Mouse (Mus musculus) embryonic facial prominence, embryonic 11.5 days (tissue): Measurements from ENCODE around the gene Tomt. TPM values are rescaled to one million over a fixed set of nuclear protein-coding genes. Genes with fewer than 3 reads are reported as not detected.
"Not testable (repeated sequence)": the region's sequence is repeated elsewhere in the genome, so short reads cannot be mapped to it uniquely, and the experiment has no call there.

ENCODE experiments used
- ATAC-seq: fragments of 200-750 bp; cut with Nextera tagmentation; replicated peaks from 2 replicates; pipeline ENCODE4 v1.8.0; 2017; ENCODE audit warnings: low read depth; ENCODE audit not compliant: insufficient number of reproducible peaks, low FRiP score, low TSS enrichment
- DNase-seq: peaks from one replicate; pipeline ENCODE4 v3.0.0-alpha.2; 2015; ENCODE audit warnings: low spot score
- H3K27ac ChIP-seq: fragments of 300-500 bp; sonication (generic); replicated peaks from 2 replicates; pipeline ENCODE4 v1.5.1; 2014; ENCODE audit warnings: mild to moderate bottlenecking, low read depth, low read length, control low read depth
- H3K27me3 ChIP-seq: fragments of 300-500 bp; sonication (generic); 2 replicates; pipeline ENCODE4 v1.6.1; 2014; ENCODE audit warnings: mild to moderate bottlenecking, low read length, moderate library complexity, mixed read lengths; ENCODE audit not compliant: control insufficient read depth, insufficient read depth
- H3K36me3 ChIP-seq: fragments of 300-500 bp; sonication (generic); replicated peaks from 2 replicates; pipeline ENCODE4 v1.6.1; 2014; ENCODE audit warnings: low read depth, mild to moderate bottlenecking, low read length, moderate library complexity, mixed read lengths; ENCODE audit not compliant: control insufficient read depth, insufficient read depth
- H3K4me1 ChIP-seq: fragments of 300-500 bp; sonication (generic); 2 replicates; pipeline ENCODE4 v1.6.1; 2014; ENCODE audit warnings: low read length, mixed read lengths; ENCODE audit not compliant: control insufficient read depth, insufficient read depth
- H3K4me2 ChIP-seq: fragments of 300-500 bp; sonication (generic); 2 replicates; pipeline ENCODE4 v1.6.1; 2014; ENCODE audit warnings: low read depth, mild to moderate bottlenecking, control low read depth, low read length, moderate library complexity
- H3K4me3 ChIP-seq: fragments of 300-500 bp; sonication (generic); 2 replicates; pipeline ENCODE4 v1.5.1; 2014; ENCODE audit warnings: low read depth, low read length, control low read depth
- H3K9ac ChIP-seq: fragments of 300-500 bp; sonication (generic); replicated peaks from 2 replicates; pipeline ENCODE4 v1.6.1; 2014; ENCODE audit warnings: mild to moderate bottlenecking, control low read depth, low read length
- H3K9me3 ChIP-seq: fragments of 300-500 bp; sonication (generic); replicated peaks from 2 replicates; pipeline ENCODE4 v1.6.1; 2016; ENCODE audit warnings: mild to moderate bottlenecking, low read length, inconsistent platforms, mixed read lengths; ENCODE audit not compliant: control insufficient read depth
- WGBS: fragments of 180-500 bp; shearing (Covaris S2); extraction: QIAGEN DNeasy Blood & Tissue Kit; methylation state at CpG from one replicate; pipeline ENCODE4 v1.1.7; 2014; 5-methylcytosine and 5-hydroxymethylcytosine counted together
- polyA plus RNA-seq: library from polyadenylated mRNA; unstranded; fragments of >200 nt; fragmentation: Nextera tagmentation; extraction: Ambion mirVana; gene quantifications from 2 replicates; pipeline ENCODE4 v1.2.1, GENCODE M21; 2014

Tomt gene
- 0.26 and 0.27 TPM in 2 replicates for polyA plus RNA-seq

GRCm38 (mm10) chr7:101906287-101906681 is at the start of gene Tomt:
Gene Tomt (minus strand): TSS chr7:101906359.
- H3K27me3 ChIP-seq, result no peaks in the 10 kb centered on the region
- DNase-seq (no peak), ATAC-seq (no peak)
- no peaks in the 10 kb centered on the region for H3K9me3 ChIP-seq
- 19% methylated on average over 11 of the region's 11 CpGs for WGBS
- peak within 1 kb of the TSS; percentile 81 for H3K4me3 ChIP-seq
- H3K4me2 ChIP-seq, result peak within 1 kb of the TSS; percentile 60
- peak within 1 kb of the TSS; percentile 94 for H3K9ac ChIP-seq
- H3K4me1 ChIP-seq, result no peaks in the 10 kb centered on the region
- H3K36me3 ChIP-seq, result no peaks in the 10 kb centered on the region; the same call in none of the 2 replicates
- H3K27ac ChIP-seq, result peak within 1 kb of the TSS; percentile 91

GRCm38 (mm10) chr7:101955862-101956261 is 49.7 kb upstream of the Tomt start:
- DNase-seq, result no peak
- Histone ChIP-seq H3K27ac (no peak overlapping the region), H3K4me1 (no peaks in the 10 kb centered on the region), H3K27me3 (no peaks in the 10 kb centered on the region), H3K36me3 (no peaks in the 10 kb centered on the region), H3K4me2 (no peak overlapping the region), H3K4me3 (no peak overlapping the region), H3K9ac (no peak overlapping the region), H3K9me3 (no peaks in the 10 kb centered on the region)
- no peak for ATAC-seq
- 65% methylated on average over 4 of the region's 4 CpGs for WGBS

GRCm38 (mm10) chr7:101955276-101955675 is 49.1 kb upstream of the Tomt start:
- no peaks in the 10 kb centered on the region for H3K4me1 ChIP-seq
- no peak overlapping the region for H3K27ac ChIP-seq
- 94% methylated on average over 2 of the region's 2 CpGs for WGBS
- H3K4me3 ChIP-seq, result no peak overlapping the region
- H3K9me3 ChIP-seq, result no peaks in the 10 kb centered on the region
- no peak overlapping the region for H3K4me2 ChIP-seq
- H3K9ac ChIP-seq, result no peak overlapping the region
- no peak for ATAC-seq
- no peak for DNase-seq
- no peaks in the 10 kb centered on the region for H3K36me3 ChIP-seq
- no peaks in the 10 kb centered on the region for H3K27me3 ChIP-seq

GRCm38 (mm10) chr7:101954163-101954562 is 48.0 kb upstream of the Tomt start:
- no peaks in the 10 kb centered on the region for H3K4me1 ChIP-seq
- H3K9me3 ChIP-seq, result no peaks in the 10 kb centered on the region
- no peak overlapping the region for H3K27ac ChIP-seq
- no peak overlapping the region for H3K4me2 ChIP-seq
- no peaks in the 10 kb centered on the region for H3K27me3 ChIP-seq
- WGBS, result 96% methylated on average over 2 of the region's 2 CpGs
- ATAC-seq (no peak), DNase-seq (no peak)
- no peak overlapping the region for H3K4me3 ChIP-seq
- H3K9ac ChIP-seq, result no peak overlapping the region
- no peaks in the 10 kb centered on the region for H3K36me3 ChIP-seq

GRCm38 (mm10) chr7:101952098-101952497 is 45.9 kb upstream of the Tomt start:
- Histone ChIP-seq H3K9ac (no peak overlapping the region), H3K27ac (no peak overlapping the region), H3K4me2 (no peak overlapping the region), H3K4me3 (no peak overlapping the region), H3K36me3 (no peaks in the 10 kb centered on the region), H3K27me3 (no peaks in the 10 kb centered on the region), H3K4me1 (no peaks in the 10 kb centered on the region), H3K9me3 (no peaks in the 10 kb centered on the region)
- ATAC-seq, result no peak
- no peak for DNase-seq
- 79% methylated on average over 2 of the region's 2 CpGs for WGBS

GRCm38 (mm10) chr7:101951648-101952047 is 45.5 kb upstream of the Tomt start:
- Histone ChIP-seq H3K9me3 (no peaks in the 10 kb centered on the region), H3K36me3 (no peaks in the 10 kb centered on the region), H3K27me3 (no peaks in the 10 kb centered on the region), H3K9ac (no peak overlapping the region), H3K4me1 (no peaks in the 10 kb centered on the region), H3K4me2 (no peak overlapping the region), H3K4me3 (no peak overlapping the region), H3K27ac (no peak overlapping the region)
- WGBS, result 94% methylated on average over 1 of the region's 1 CpGs
- no peak for ATAC-seq
- DNase-seq, result no peak

- H3K4me3 ChIP-seq, H3K4me2 ChIP-seq, H3K27me3 ChIP-seq, H3K9ac ChIP-seq, ATAC-seq, H3K4me1 ChIP-seq, H3K36me3 ChIP-seq, H3K27ac ChIP-seq, H3K9me3 ChIP-seq, DNase-seq: not testable (repeated sequence)
- WGBS, result 91% methylated on average over 5 of the region's 5 CpGs
Measured at GRCm38 (mm10) chr7:101949008-101949407, 42.8 kb upstream of the Tomt start.

GRCm38 (mm10) chr7:101939758-101940157 is 33.6 kb upstream of the Tomt start:
- no peak for DNase-seq
- Histone ChIP-seq H3K27ac (no peak overlapping the region), H3K4me3 (no peak overlapping the region), H3K4me1 (no peaks in the 10 kb centered on the region), H3K4me2 (no peak overlapping the region), H3K9ac (no peak overlapping the region), H3K9me3 (no peaks in the 10 kb centered on the region), H3K36me3 (no peaks in the 10 kb centered on the region; the same call in 1 of the 2 replicates), H3K27me3 (no peaks in the 10 kb centered on the region)
- ATAC-seq, result no peak
- 94% methylated on average over 4 of the region's 4 CpGs for WGBS
